Mouse (Mus musculus) C2C12 (cell line): ENCODE results near the gene Cyp4f39. TPM values are rescaled to one million over a fixed set of nuclear protein-coding genes. Genes with fewer than 3 reads are reported as not detected.

ENCODE experiments used
- H3K27me3 ChIP-seq: one replicate; pipeline ENCODE4 v1.6.1; 2011; ENCODE audit not compliant: control insufficient read depth, insufficient read depth, insufficient read length
- H3K36me3 ChIP-seq: one replicate; pipeline ENCODE4 v1.6.1; 2011; ENCODE audit not compliant: control insufficient read depth, insufficient read depth
- H3K4me3 ChIP-seq: one replicate; pipeline ENCODE4 v1.5.1; 2011; ENCODE audit warnings: mild to moderate bottlenecking, control low read depth; ENCODE audit not compliant: poor library complexity, insufficient read depth, severe bottlenecking
- H3K79me2 ChIP-seq: one replicate; pipeline ENCODE4 v1.6.1; 2011; ENCODE audit not compliant: control insufficient read depth, insufficient read depth
- H3K79me3 ChIP-seq: one replicate; pipeline ENCODE4 v1.6.1; 2011; ENCODE audit warnings: low read depth, control low read depth
- H3ac ChIP-seq: one replicate; pipeline ENCODE3; 2011; ENCODE audit warnings: low read depth; ENCODE audit not compliant: control insufficient read depth, insufficient read length
- CEBPB ChIP-seq: IDR thresholded peaks from one replicate; pipeline ENCODE4 v1.6.1; 2011; ENCODE audit warnings: low read depth, mild to moderate bottlenecking, control low read depth, moderate library complexity
- CTCF ChIP-seq: IDR thresholded peaks from one replicate; pipeline ENCODE4 v1.5.1; 2011; ENCODE audit not compliant: control insufficient read depth, insufficient read depth, insufficient read length
- FOSL1 ChIP-seq: IDR thresholded peaks from one replicate; pipeline ENCODE4 v1.8.0; 2011; ENCODE audit warnings: mild to moderate bottlenecking, low read length; ENCODE audit not compliant: poor library complexity, insufficient read depth, severe bottlenecking
- MAX ChIP-seq: IDR thresholded peaks from one replicate; pipeline ENCODE4 v1.6.1; 2011; ENCODE audit warnings: mild to moderate bottlenecking, control low read depth
- MYOD1 ChIP-seq: IDR thresholded peaks from one replicate; pipeline ENCODE4 v1.6.1; 2011; ENCODE audit warnings: low read depth; ENCODE audit not compliant: control insufficient read depth, insufficient read length
- MYOG ChIP-seq: IDR thresholded peaks from one replicate; pipeline ENCODE4 v1.6.1; 2011; ENCODE audit not compliant: control insufficient read depth, insufficient read length; ENCODE audit errors: extremely low read depth
- USF1 ChIP-seq: IDR thresholded peaks from one replicate; pipeline ENCODE4 v1.6.1; 2011; ENCODE audit warnings: low read depth, mild to moderate bottlenecking, control low read depth, moderate library complexity
- polyA plus RNA-seq: library from polyadenylated mRNA; unstranded; fragments of >200 nt; fragmentation: generic; extraction: Trizol; gene quantifications from one replicate; pipeline ENCODE4 v1.2.1, GENCODE M21; 2012; ENCODE audit warnings: missing spikeins

Gene Cyp4f39
- polyA plus RNA-seq, 1 experiment, result 0.02 TPM

GRCm38 (mm10) chr17:32435151-32435550 is 17.4 kb upstream of the Cyp4f39 start:
- H3K4me3 ChIP-seq, result no peak overlapping the region
- H3K79me3 ChIP-seq, result no peaks in the 10 kb centered on the region
- TF ChIP-seq MYOG (no peak), CTCF (no peak), FOSL1 (no peak), USF1 (no peak), MAX (no peak), MYOD1 (no peak), CEBPB (no peak)
- no peak overlapping the region for H3ac ChIP-seq
- no peaks in the 10 kb centered on the region for H3K36me3 ChIP-seq
- H3K79me2 ChIP-seq, result no peaks in the 10 kb centered on the region
- H3K27me3 ChIP-seq, result peaks cover 18% of the 10 kb centered on the region

- Histone ChIP-seq H3K79me3 (no peaks in the 10 kb centered on the region), H3K27me3 (peaks cover 29% of the 10 kb centered on the region), H3K79me2 (no peaks in the 10 kb centered on the region), H3ac (no peak overlapping the region), H3K4me3 (no peak overlapping the region), H3K36me3 (no peaks in the 10 kb centered on the region)
- TF ChIP-seq MYOG (no peak), CTCF (no peak), USF1 (no peak), MYOD1 (no peak), MAX (no peak), FOSL1 (no peak), CEBPB (no peak)
Measured at GRCm38 (mm10) chr17:32437106-32437505, 15.4 kb upstream of the Cyp4f39 start.

GRCm38 (mm10) chr17:32443245-32443644 is 9.3 kb upstream of the Cyp4f39 start:
- Histone ChIP-seq H3K4me3 (no peak overlapping the region), H3K27me3 (peaks cover 26% of the 10 kb centered on the region), H3ac (no peak overlapping the region), H3K79me3 (no peaks in the 10 kb centered on the region), H3K36me3 (no peaks in the 10 kb centered on the region), H3K79me2 (no peaks in the 10 kb centered on the region)
- no peak for TF ChIP-seq MYOD1
- no peak for TF ChIP-seq MYOG
- no peak for TF ChIP-seq CEBPB
- TF ChIP-seq FOSL1, result no peak
- TF ChIP-seq MAX, result no peak
- TF ChIP-seq CTCF, result no peak
- TF ChIP-seq USF1, result no peak

GRCm38 (mm10) chr17:32445016-32445415 is 7.5 kb upstream of the Cyp4f39 start:
- Histone ChIP-seq H3K36me3 (no peaks in the 10 kb centered on the region), H3K79me2 (no peaks in the 10 kb centered on the region), H3ac (no peak overlapping the region), H3K4me3 (no peak overlapping the region), H3K27me3 (peaks cover 22% of the 10 kb centered on the region), H3K79me3 (no peaks in the 10 kb centered on the region)
- TF ChIP-seq MYOD1 (no peak), MAX (no peak), CTCF (no peak), FOSL1 (no peak), CEBPB (no peak), MYOG (no peak), USF1 (no peak)

GRCm38 (mm10) chr17:32447195-32447594 is 5.3 kb upstream of the Cyp4f39 start:
- TF ChIP-seq MAX (no peak), MYOD1 (no peak), CEBPB (no peak), MYOG (no peak), FOSL1 (no peak), CTCF (no peak), USF1 (no peak)
- H3K36me3 ChIP-seq, result no peaks in the 10 kb centered on the region

GRCm38 (mm10) chr17:32449042-32449441 is 3.5 kb upstream of the Cyp4f39 start:
- no peak overlapping the region for H3K4me3 ChIP-seq
- H3K27me3 ChIP-seq, result peaks cover 16% of the 10 kb centered on the region
- H3K79me3 ChIP-seq, result no peaks in the 10 kb centered on the region
- no peaks in the 10 kb centered on the region for H3K36me3 ChIP-seq
- no peak for TF ChIP-seq MAX
- TF ChIP-seq CTCF, result no peak
- no peak for TF ChIP-seq MYOD1
- TF ChIP-seq USF1, result no peak
- TF ChIP-seq MYOG, result no peak
- no peak for TF ChIP-seq FOSL1
- TF ChIP-seq CEBPB, result no peak
- no peak overlapping the region for H3ac ChIP-seq
- H3K79me2 ChIP-seq, result no peaks in the 10 kb centered on the region

More at GRCm38 (mm10) chr17:32447195-32447594, 5.3 kb upstream of the Cyp4f39 start:
- Histone ChIP-seq H3ac (no peak overlapping the region), H3K79me3 (no peaks in the 10 kb centered on the region), H3K79me2 (no peaks in the 10 kb centered on the region), H3K27me3 (peaks cover 15% of the 10 kb centered on the region), H3K4me3 (no peak overlapping the region)
